Mouse (Mus musculus) heart, embryonic 11.5 days (tissue): ENCODE results near the gene Azin2. TPM values are rescaled to one million over a fixed set of nuclear protein-coding genes. Genes with fewer than 3 reads are reported as not detected.

ENCODE experiments used
- ATAC-seq: fragments of 200-750 bp; cut with Nextera tagmentation; replicated peaks from 2 replicates; pipeline ENCODE4 v1.8.0; 2017; ENCODE audit warnings: moderate library complexity; ENCODE audit not compliant: insufficient number of reproducible peaks, low FRiP score, low TSS enrichment
- H3K27ac ChIP-seq: fragments of 300-500 bp; sonication (generic); 2 replicates; pipeline ENCODE4 v1.5.1; 2014; ENCODE audit warnings: mild to moderate bottlenecking, low read depth, low read length
- H3K27me3 ChIP-seq: fragments of 300-500 bp; sonication (generic); 2 replicates; pipeline ENCODE4 v1.6.1; 2014; ENCODE audit warnings: mild to moderate bottlenecking, low read length, mixed read lengths; ENCODE audit not compliant: control insufficient read depth, insufficient read depth
- H3K36me3 ChIP-seq: fragments of 300-500 bp; sonication (generic); 2 replicates; pipeline ENCODE4 v1.6.1; 2014; ENCODE audit warnings: mild to moderate bottlenecking, low read length, moderate library complexity, mixed read lengths; ENCODE audit not compliant: control insufficient read depth, insufficient read depth
- H3K4me1 ChIP-seq: fragments of 300-500 bp; sonication (generic); 2 replicates; pipeline ENCODE4 v1.6.1; 2014; ENCODE audit warnings: low read length; ENCODE audit not compliant: control insufficient read depth, insufficient read depth
- H3K4me2 ChIP-seq: fragments of 300-500 bp; sonication (generic); 2 replicates; pipeline ENCODE4 v1.6.1; 2014; ENCODE audit warnings: mild to moderate bottlenecking, moderate library complexity
- H3K4me3 ChIP-seq: fragments of 300-500 bp; sonication (generic); 2 replicates; pipeline ENCODE4 v1.5.1; 2014; ENCODE audit warnings: low read depth, low read length
- H3K9ac ChIP-seq: fragments of 300-500 bp; sonication (generic); 2 replicates; pipeline ENCODE4 v1.6.1; 2014; ENCODE audit warnings: mild to moderate bottlenecking, low read depth, low read length, moderate library complexity
- H3K9me3 ChIP-seq: fragments of 300-500 bp; sonication (generic); replicated peaks from 2 replicates; pipeline ENCODE4 v1.6.1; 2016; ENCODE audit warnings: low read length; ENCODE audit not compliant: control insufficient read depth
- WGBS: fragments of 180-500 bp; shearing (Covaris S2); extraction: QIAGEN DNeasy Blood & Tissue Kit; methylation state at CpG from one replicate; pipeline ENCODE4 v1.1.7; 2014; ENCODE audit not compliant: insufficient replicate concordance; 5-methylcytosine and 5-hydroxymethylcytosine counted together
- polyA plus RNA-seq: library from polyadenylated mRNA; unstranded; fragments of >200 nt; fragmentation: Nextera tagmentation; extraction: Ambion mirVana; gene quantifications from 2 replicates; pipeline ENCODE4 v1.2.1, GENCODE M21; 2014

The Azin2 gene
- polyA plus RNA-seq, 1 experiment from 2014 or later: 4.1 TPM

GRCm38 (mm10) chr4:128885540-128885939 lies 76.7 kb downstream of the Azin2 start:
- H3K4me2 ChIP-seq: no peak overlapping the region
- H3K4me1 ChIP-seq: peaks cover 4% of the 10 kb centered on the region; the same call in 1 of the 2 replicates
- peaks cover 10% of the 10 kb centered on the region; the same call in 1 of the 2 replicates for H3K27me3 ChIP-seq
- no peak overlapping the region for H3K9ac ChIP-seq
- 92% methylated on average over 8 of the region's 8 CpGs for WGBS
- ATAC-seq: no peak
- H3K4me3 ChIP-seq: no peak overlapping the region
- peaks cover 3% of the 10 kb centered on the region; the same call in 1 of the 2 replicates for H3K9me3 ChIP-seq
- H3K27ac ChIP-seq: no peak overlapping the region
- no peaks in the 10 kb centered on the region for H3K36me3 ChIP-seq

GRCm38 (mm10) chr4:128884711-128885095 lies 77.5 kb downstream of the Azin2 start:
- H3K27me3 ChIP-seq: peaks cover 12% of the 10 kb centered on the region
- 53% methylated on average over 5 of the region's 5 CpGs for WGBS
- no peak overlapping the region for H3K27ac ChIP-seq
- peak overlapping the region; percentile 68; the same call in 1 of the 2 replicates for H3K9ac ChIP-seq
- H3K4me3 ChIP-seq: peak overlapping the region; percentile 81
- no peaks in the 10 kb centered on the region for H3K36me3 ChIP-seq
- ATAC-seq: no peak
- peak overlapping the region; percentile 99 for H3K4me2 ChIP-seq
- H3K4me1 ChIP-seq: peaks cover 4% of the 10 kb centered on the region; the same call in 1 of the 2 replicates
- peaks cover 3% of the 10 kb centered on the region; the same call in 1 of the 2 replicates for H3K9me3 ChIP-seq

GRCm38 (mm10) chr4:128883801-128884710 lies 78.2 kb downstream of the Azin2 start:
- under 1% methylated on average over 89 of the region's 94 CpGs for WGBS
- Histone ChIP-seq H3K9ac (peak overlapping the region; percentile 68), H3K27ac (peak overlapping the region; percentile 57; the same call in 1 of the 2 replicates), H3K4me2 (peak overlapping the region; percentile 99), H3K4me3 (peak overlapping the region; percentile 81), H3K9me3 (peaks cover 3% of the 10 kb centered on the region; the same call in 1 of the 2 replicates), H3K36me3 (no peaks in the 10 kb centered on the region), H3K4me1 (peaks cover 6% of the 10 kb centered on the region; the same call in 1 of the 2 replicates), H3K27me3 (peaks cover 18% of the 10 kb centered on the region)
- ATAC-seq: peak; percentile 55

- peak within 1 kb of the TSS; percentile 81 for H3K4me3 ChIP-seq
- peak within 1 kb of the TSS; percentile 68 for H3K9ac ChIP-seq
- under 1% methylated on average over 33 of the region's 37 CpGs for WGBS
- peaks cover 18% of the 10 kb centered on the region for H3K27me3 ChIP-seq
- H3K4me2 ChIP-seq: peak within 1 kb of the TSS; percentile 99
- peak within 1 kb of the TSS; percentile 57; the same call in 1 of the 2 replicates for H3K27ac ChIP-seq
- ATAC-seq: peak; percentile 56; the same call in 1 of the 2 replicates
- peaks cover 3% of the 10 kb centered on the region; the same call in 1 of the 2 replicates for H3K9me3 ChIP-seq
- H3K36me3 ChIP-seq: no peaks in the 10 kb centered on the region
- H3K4me1 ChIP-seq: peaks cover 6% of the 10 kb centered on the region; the same call in 1 of the 2 replicates
Observed at GRCm38 (mm10) chr4:128883379-128883781, 78.9 kb downstream of the Azin2 start, which contains the start of gene Trim62. TSS of gene Trim62 (plus strand) at chr4:128883580.

Other genes starting within 250 kb of the Azin2 start
- 0.11 and 0.20 TPM in 2 replicates for gene A3galt2, start 207.1 kb downstream of the Azin2 start, polyA plus RNA-seq
- gene Zfp362, start 156.4 kb downstream of the Azin2 start, polyA plus RNA-seq: 21.0 and 21.3 TPM in 2 replicates
- 4.4 and 6.2 TPM in 2 replicates for gene Trim62, start 78.9 kb downstream of the Azin2 start, polyA plus RNA-seq
- gene Ak2, start 29.5 kb upstream of the Azin2 start, polyA plus RNA-seq: 139 and 147 TPM in 2 replicates
- 5.8 and 7.1 TPM in 2 replicates for gene Rnf19b, start 95.8 kb upstream of the Azin2 start, polyA plus RNA-seq
- gene Tmem54, start 143.1 kb upstream of the Azin2 start, polyA plus RNA-seq: 0.30 and 0.66 TPM in 2 replicates
- 1.7 and 2.3 TPM in 2 replicates for gene Hpca, start 159.6 kb upstream of the Azin2 start, polyA plus RNA-seq
- 5.3 and 5.4 TPM in 2 replicates for gene Fndc5, start 174.6 kb upstream of the Azin2 start, polyA plus RNA-seq
- gene S100pbp, start 227.3 kb upstream of the Azin2 start, polyA plus RNA-seq: 18.6 and 18.7 TPM in 2 replicates
- 54.9 and 55.4 TPM in 2 replicates for gene Yars, start 227.3 kb upstream of the Azin2 start, polyA plus RNA-seq